Mouse (Mus musculus) monocyte, adult 59 days (primary cell): ENCODE measurements around the gene Rtl5. TPM values are rescaled to one million over a fixed set of nuclear protein-coding genes. Genes with fewer than 3 reads are reported as not detected.

ENCODE experiments used
- total RNA-seq, 2 experiments: library from RNA; stranded (reverse); gene quantifications; one replicate each; pipeline ENCODE4 v1.2.4; 2023

Rtl5 gene
- total RNA-seq: 10 to 100 TPM; 17.4 to 26.7 TPM

DNA sequence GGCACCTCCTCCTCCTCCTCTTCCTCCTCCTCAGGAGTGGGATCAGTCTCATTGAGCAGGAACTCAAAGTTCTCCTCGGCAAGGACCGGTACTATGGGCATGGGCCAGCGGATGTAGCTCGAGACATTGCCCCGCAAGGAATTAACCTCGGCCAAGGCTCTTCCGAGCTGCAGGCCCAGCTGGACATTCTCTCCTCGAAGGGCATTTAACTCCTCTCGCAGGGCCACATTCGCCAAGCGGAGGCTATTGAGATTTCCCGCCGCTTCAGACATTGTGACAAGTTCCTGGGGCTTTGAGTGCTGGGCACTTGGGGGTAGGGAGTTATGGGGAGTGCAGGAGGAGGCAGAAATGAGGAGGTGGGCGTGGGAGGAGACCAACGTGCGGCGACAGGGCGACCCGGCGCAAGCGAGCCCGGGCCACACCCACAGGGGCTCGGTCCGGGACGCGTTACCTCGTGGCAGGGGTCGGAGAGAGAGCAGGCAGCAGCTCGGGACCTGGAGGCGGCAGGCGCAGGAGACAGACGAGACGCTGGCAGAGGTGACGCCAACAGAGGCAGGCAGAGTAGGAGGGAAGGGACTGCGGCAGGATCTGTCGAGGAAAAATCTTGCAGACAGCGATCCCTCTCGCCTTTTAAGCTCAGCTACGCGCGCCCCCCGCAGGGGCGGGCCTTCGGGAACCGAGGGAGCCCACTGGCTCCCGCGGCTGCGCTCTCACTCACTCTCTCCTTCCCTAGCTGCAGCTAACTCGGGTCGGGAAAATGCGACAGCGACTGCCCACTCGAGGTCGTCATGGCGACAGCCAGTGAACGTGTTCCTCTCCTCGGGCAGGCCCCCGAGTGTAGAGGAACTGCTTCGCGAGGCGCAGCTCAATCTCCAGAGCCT lies at the start of gene Rtl5:
Gene Rtl5 (minus strand): TSS at position 714 of the 881 bp plus-strand sequence.

DNA sequence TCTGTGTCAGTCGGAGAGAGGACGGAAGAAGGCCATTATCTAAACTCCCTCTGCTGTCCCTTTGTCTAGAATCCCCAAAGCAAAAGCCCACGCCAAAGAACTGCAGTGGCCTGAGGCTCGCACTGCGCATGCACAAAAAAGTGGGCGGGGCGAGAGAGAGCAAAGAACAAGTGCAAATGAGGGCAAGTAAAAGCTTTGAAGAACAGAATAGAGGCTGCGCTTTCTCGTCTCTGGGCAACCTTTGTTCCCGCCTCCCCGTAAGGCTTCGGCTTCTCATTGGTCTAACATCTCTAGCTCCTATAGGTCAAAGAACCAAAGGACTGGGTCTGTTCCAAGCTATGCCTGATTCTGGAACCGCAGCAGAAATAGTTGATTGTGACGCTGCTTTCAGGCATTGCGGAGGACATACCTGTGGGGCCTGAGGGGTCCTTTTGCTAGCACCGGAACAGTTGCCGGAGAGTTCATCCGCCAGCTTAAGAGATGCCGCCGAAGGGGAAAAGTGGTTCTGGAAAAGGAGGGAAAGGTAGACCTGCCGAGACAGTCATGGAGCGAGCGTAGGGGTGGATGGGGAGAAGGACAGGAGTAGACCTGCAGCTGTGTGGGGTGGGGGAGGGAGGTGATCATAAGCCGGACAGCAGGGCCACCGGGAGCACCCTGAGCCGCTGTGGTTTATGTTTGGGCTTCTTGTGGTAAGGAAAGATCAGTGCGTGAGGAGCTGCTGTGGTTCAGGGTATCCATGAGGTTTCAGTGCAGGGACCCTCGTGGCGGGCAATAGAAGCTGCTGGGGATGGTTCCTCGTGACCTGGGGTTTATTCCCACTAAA lies 48.1 kb upstream of the Rtl5 start, which contains the start of gene Pin4:
Gene Pin4 (plus strand): TSS at position 406 of the 823 bp plus-strand sequence.

Other genes starting within 250 kb of the Rtl5 start
- gene Nhsl2, start 221.9 kb downstream of the Rtl5 start, total RNA-seq: 10 to 100 TPM; 49.5 to 69.5 TPM
- 10 to 100 TPM; 20.3 to 49.6 TPM for gene Pin4, start 48.1 kb upstream of the Rtl5 start, total RNA-seq
- gene Ercc6l, start 85.8 kb upstream of the Rtl5 start, total RNA-seq: 1 to 10 TPM; 1.2 to 1.8 TPM
- 1,000 to 10,000 TPM; 1,429 to 1,659 TPM for gene Rps4x, start 118.1 kb upstream of the Rtl5 start, total RNA-seq
- not detected for gene Cited1, start 180.9 kb upstream of the Rtl5 start, total RNA-seq